Mouse (Mus musculus): ENCODE results near the gene Mast4. TPM values are rescaled to one million over a fixed set of nuclear protein-coding genes. Genes with fewer than 3 reads are reported as not detected.
A peak's percentile ranks its signal among the peaks of the same experiment; 100 is the strongest.

Mast4 gene
- polyA plus RNA-seq, 1 experiment from 2014 or later = 10.1 TPM

DNA sequence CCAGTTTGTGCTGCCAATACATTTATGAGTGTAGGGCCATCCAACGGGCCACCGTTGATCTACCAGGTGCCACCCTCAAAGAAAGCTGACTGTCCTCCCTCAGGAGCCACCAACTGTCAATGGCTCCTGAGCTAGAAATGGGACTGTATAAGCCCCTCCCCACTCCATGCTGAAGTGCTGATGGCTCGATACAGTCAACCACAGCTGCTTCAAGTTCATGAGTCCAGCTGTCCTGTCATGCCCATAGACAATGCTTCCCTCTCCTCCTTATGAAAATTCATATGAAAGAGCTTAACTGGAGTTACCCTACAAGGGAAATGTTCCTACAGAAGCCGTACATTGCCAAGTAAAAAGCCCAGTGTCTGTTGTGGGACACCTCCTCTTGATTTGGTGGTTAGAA, 93.2 kb downstream of the Mast4 start:
- Histone ChIP-seq H3K4me1 (replicated peaks; ENCODE audit: control insufficient read depth, insufficient read depth, low read length) (no peaks in the 10 kb centered on the region), H3K27ac (ENCODE audit: low read depth, low read length) (no peak overlapping the region), H3K9ac (ENCODE audit: low read depth, low read length) (no peak overlapping the region), H3K4me3 (ENCODE audit: low read depth, low read length) (no peak overlapping the region), H3K4me2 (no peak overlapping the region), H3K27me3 (replicated peaks; ENCODE audit: control insufficient read depth, insufficient read depth, low read length) (no peaks in the 10 kb centered on the region), H3K9me3 (ENCODE audit: control insufficient read depth, low read length) (no peaks in the 10 kb centered on the region), H3K36me3 (ENCODE audit: control insufficient read depth, insufficient read depth, low read length) (no peaks in the 10 kb centered on the region)
- 84% methylated on average over 4 of the region's 4 CpGs for WGBS
- no peak for DNase-seq (ENCODE audit: low spot score)
- ATAC-seq (replicated peaks; ENCODE audit: low FRiP score) = no peak

GRCm38 (mm10) chr13:103239654-103240053, 94.6 kb downstream of the Mast4 start:
- DNase-seq (ENCODE audit: low spot score) (no peak), ATAC-seq (replicated peaks; ENCODE audit: low FRiP score) (no peak)
- no peak overlapping the region for H3K4me2 ChIP-seq
- no peaks in the 10 kb centered on the region for H3K27me3 ChIP-seq (replicated peaks; ENCODE audit: control insufficient read depth, insufficient read depth, low read length)
- WGBS = 83% methylated on average over 8 of the region's 8 CpGs
- no peak overlapping the region for H3K9ac ChIP-seq (ENCODE audit: low read depth, low read length)
- no peaks in the 10 kb centered on the region for H3K4me1 ChIP-seq (replicated peaks; ENCODE audit: control insufficient read depth, insufficient read depth, low read length)
- no peaks in the 10 kb centered on the region for H3K9me3 ChIP-seq (ENCODE audit: control insufficient read depth, low read length)
- H3K27ac ChIP-seq (ENCODE audit: low read depth, low read length) = no peak overlapping the region
- no peak overlapping the region for H3K4me3 ChIP-seq (ENCODE audit: low read depth, low read length)
- no peaks in the 10 kb centered on the region for H3K36me3 ChIP-seq (ENCODE audit: control insufficient read depth, insufficient read depth, low read length)

DNA sequence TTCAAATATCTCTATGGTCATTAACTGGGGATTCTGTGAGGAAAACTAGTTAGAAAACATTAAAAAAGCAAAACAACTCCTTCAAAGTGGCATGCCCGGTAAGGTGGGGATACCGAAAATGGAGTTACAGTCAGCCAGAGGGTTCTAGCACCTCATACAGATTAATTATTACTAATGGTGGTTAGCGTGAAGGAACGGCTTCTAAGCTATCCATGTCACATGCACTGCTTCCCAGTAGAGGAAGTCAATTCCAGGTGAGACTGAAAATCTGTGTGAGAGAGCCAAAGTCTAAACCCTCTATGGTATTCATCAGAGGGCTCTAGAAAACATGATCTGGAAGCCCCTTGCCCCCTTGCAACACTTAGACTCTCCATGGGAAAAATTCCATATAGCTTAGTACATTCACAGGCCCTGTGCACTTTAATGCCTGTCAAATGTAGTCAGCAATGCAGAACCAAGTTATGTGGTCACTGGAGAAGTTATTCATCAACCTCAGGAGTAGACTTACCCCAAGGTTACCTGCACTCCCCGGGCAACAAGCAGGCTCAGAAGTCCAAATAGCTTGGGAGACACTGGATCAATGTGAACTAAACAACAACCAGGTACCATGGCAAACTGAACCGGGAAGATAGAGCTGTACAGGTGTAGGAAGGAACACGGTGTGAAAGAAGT, 96.1 kb downstream of the Mast4 start:
- no peak overlapping the region for H3K9ac ChIP-seq (ENCODE audit: low read depth, low read length)
- H3K27me3 ChIP-seq (replicated peaks; ENCODE audit: control insufficient read depth, insufficient read depth, low read length) = no peaks in the 10 kb centered on the region
- ATAC-seq (replicated peaks; ENCODE audit: low FRiP score) = no peak
- no peak overlapping the region for H3K4me3 ChIP-seq (ENCODE audit: low read depth, low read length)
- no peaks in the 10 kb centered on the region for H3K36me3 ChIP-seq (ENCODE audit: control insufficient read depth, insufficient read depth, low read length)
- no peaks in the 10 kb centered on the region for H3K9me3 ChIP-seq (ENCODE audit: control insufficient read depth, low read length)
- no peak overlapping the region for H3K4me2 ChIP-seq
- H3K4me1 ChIP-seq (replicated peaks; ENCODE audit: control insufficient read depth, insufficient read depth, low read length) = no peaks in the 10 kb centered on the region
- H3K27ac ChIP-seq (ENCODE audit: low read depth, low read length) = no peak overlapping the region
- no peak for DNase-seq (ENCODE audit: low spot score)
- WGBS = 86% methylated on average over 7 of the region's 7 CpGs

DNA sequence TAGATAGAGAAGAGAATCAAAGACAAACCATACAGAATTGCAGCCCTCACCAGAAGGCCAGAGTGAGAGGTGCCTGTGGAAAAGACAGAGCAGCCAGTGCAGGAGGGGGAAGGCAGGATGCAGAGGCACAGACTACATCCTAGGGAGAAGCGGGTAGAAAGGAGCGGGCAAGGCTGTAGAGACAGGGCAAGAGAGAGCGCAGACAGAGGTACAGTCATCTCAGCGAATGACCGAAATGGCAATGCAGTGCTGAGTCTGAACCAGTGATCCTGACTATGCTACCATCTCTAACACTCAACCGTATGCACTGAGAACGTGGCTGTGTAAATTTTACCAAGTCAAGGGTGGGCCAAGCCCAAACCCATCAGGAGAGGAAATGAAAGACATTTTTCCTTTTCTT, 102.1 kb downstream of the Mast4 start:
- Histone ChIP-seq H3K36me3 (ENCODE audit: control insufficient read depth, insufficient read depth, low read length) (no peaks in the 10 kb centered on the region), H3K9ac (ENCODE audit: low read depth, low read length) (no peak overlapping the region), H3K9me3 (ENCODE audit: control insufficient read depth, low read length) (no peaks in the 10 kb centered on the region), H3K4me2 (no peak overlapping the region), H3K27ac (ENCODE audit: low read depth, low read length) (no peak overlapping the region), H3K27me3 (replicated peaks; ENCODE audit: control insufficient read depth, insufficient read depth, low read length) (no peaks in the 10 kb centered on the region), H3K4me3 (ENCODE audit: low read depth, low read length) (no peak overlapping the region), H3K4me1 (replicated peaks; ENCODE audit: control insufficient read depth, insufficient read depth, low read length) (no peaks in the 10 kb centered on the region)
- ATAC-seq (replicated peaks; ENCODE audit: low FRiP score) (no peak), DNase-seq (ENCODE audit: low spot score) (no peak)
- 87% methylated on average over 7 of the region's 7 CpGs for WGBS

- DNase-seq (ENCODE audit: low spot score) (no peak), ATAC-seq (replicated peaks; ENCODE audit: low FRiP score) (no peak)
- WGBS = 75% methylated on average over 4 of the region's 4 CpGs
- H3K4me2 ChIP-seq = no peak overlapping the region
- no peaks in the 10 kb centered on the region for H3K4me1 ChIP-seq (replicated peaks; ENCODE audit: control insufficient read depth, insufficient read depth, low read length)
- H3K4me3 ChIP-seq (ENCODE audit: low read depth, low read length) = no peak overlapping the region
- no peaks in the 10 kb centered on the region for H3K36me3 ChIP-seq (ENCODE audit: control insufficient read depth, insufficient read depth, low read length)
- H3K9me3 ChIP-seq (ENCODE audit: control insufficient read depth, low read length) = no peaks in the 10 kb centered on the region
- H3K27ac ChIP-seq (ENCODE audit: low read depth, low read length) = no peak overlapping the region
- no peaks in the 10 kb centered on the region for H3K27me3 ChIP-seq (replicated peaks; ENCODE audit: control insufficient read depth, insufficient read depth, low read length)
- no peak overlapping the region for H3K9ac ChIP-seq (ENCODE audit: low read depth, low read length)
Measured at GRCm38 (mm10) chr13:103229069-103229468, 105.2 kb downstream of the Mast4 start.

GRCm38 (mm10) chr13:103225895-103226815, 108.1 kb downstream of the Mast4 start:
- WGBS = 56% methylated on average over 17 of the region's 17 CpGs
- Histone ChIP-seq H3K9ac (ENCODE audit: low read depth, low read length) (no peak overlapping the region), H3K4me3 (ENCODE audit: low read depth, low read length) (no peak overlapping the region), H3K9me3 (ENCODE audit: control insufficient read depth, low read length) (no peaks in the 10 kb centered on the region), H3K36me3 (ENCODE audit: control insufficient read depth, insufficient read depth, low read length) (no peaks in the 10 kb centered on the region), H3K4me2 (no peak overlapping the region), H3K4me1 (replicated peaks; ENCODE audit: control insufficient read depth, insufficient read depth, low read length) (no peaks in the 10 kb centered on the region), H3K27me3 (replicated peaks; ENCODE audit: control insufficient read depth, insufficient read depth, low read length) (no peaks in the 10 kb centered on the region), H3K27ac (ENCODE audit: low read depth, low read length) (no peak overlapping the region)
- ATAC-seq (replicated peaks; ENCODE audit: low FRiP score) (0 out of 2 replicates have a peak, but pooled peaks have one; percentile 39), DNase-seq (ENCODE audit: low spot score) (no peak)

- Histone ChIP-seq H3K27ac (ENCODE audit: low read depth, low read length) (no peak overlapping the region), H3K4me1 (replicated peaks; ENCODE audit: control insufficient read depth, insufficient read depth, low read length) (no peaks in the 10 kb centered on the region), H3K36me3 (ENCODE audit: control insufficient read depth, insufficient read depth, low read length) (no peaks in the 10 kb centered on the region), H3K4me3 (ENCODE audit: low read depth, low read length) (no peak overlapping the region), H3K27me3 (replicated peaks; ENCODE audit: control insufficient read depth, insufficient read depth, low read length) (no peaks in the 10 kb centered on the region), H3K9me3 (ENCODE audit: control insufficient read depth, low read length) (no peaks in the 10 kb centered on the region), H3K9ac (ENCODE audit: low read depth, low read length) (no peak overlapping the region), H3K4me2 (no peak overlapping the region)
- DNase-seq (ENCODE audit: low spot score) (no peak), ATAC-seq (replicated peaks; ENCODE audit: low FRiP score) (no peak)
- 65% methylated on average over 11 of the region's 11 CpGs for WGBS
Measured at GRCm38 (mm10) chr13:103225217-103225894, 108.9 kb downstream of the Mast4 start.

GRCm38 (mm10) chr13:103220479-103221064, 113.7 kb downstream of the Mast4 start:
- WGBS = 15% methylated on average over 11 of the region's 11 CpGs
- H3K4me1 ChIP-seq (replicated peaks; ENCODE audit: control insufficient read depth, insufficient read depth, low read length) = no peaks in the 10 kb centered on the region
- DNase-seq (ENCODE audit: low spot score) (no peak), ATAC-seq (replicated peaks; ENCODE audit: low FRiP score) (peak; percentile 58)
- H3K9me3 ChIP-seq (ENCODE audit: control insufficient read depth, low read length) = no peaks in the 10 kb centered on the region
- no peak overlapping the region for H3K9ac ChIP-seq (ENCODE audit: low read depth, low read length)
- H3K36me3 ChIP-seq (ENCODE audit: control insufficient read depth, insufficient read depth, low read length) = no peaks in the 10 kb centered on the region
- H3K27ac ChIP-seq (ENCODE audit: low read depth, low read length) = no peak overlapping the region
- no peak overlapping the region for H3K4me3 ChIP-seq (ENCODE audit: low read depth, low read length)
- no peaks in the 10 kb centered on the region for H3K27me3 ChIP-seq (replicated peaks; ENCODE audit: control insufficient read depth, insufficient read depth, low read length)
- no peak overlapping the region for H3K4me2 ChIP-seq

Data from liver, embryonic 11.5 days (tissue).